Mouse (Mus musculus): ENCODE results near the gene Cd68.

Gene Cd68

DNA sequence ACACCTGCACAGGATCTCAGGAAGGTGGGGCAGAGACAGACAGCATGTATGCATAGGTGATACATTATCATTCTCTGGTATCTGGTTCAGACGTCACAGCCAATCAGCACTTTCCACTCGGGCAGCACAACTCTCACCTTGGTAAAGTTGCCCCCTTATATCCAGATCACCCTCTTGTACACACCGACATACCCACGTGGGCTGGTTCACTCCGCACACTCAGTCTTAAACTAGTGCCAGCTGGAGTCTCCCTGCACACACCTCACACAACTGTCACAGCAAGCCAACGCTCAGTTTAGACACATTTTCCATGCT lies 29.1 kb upstream of the Cd68 start:
- no peak for DNase-seq (ENCODE audit: low spot score)

DNA sequence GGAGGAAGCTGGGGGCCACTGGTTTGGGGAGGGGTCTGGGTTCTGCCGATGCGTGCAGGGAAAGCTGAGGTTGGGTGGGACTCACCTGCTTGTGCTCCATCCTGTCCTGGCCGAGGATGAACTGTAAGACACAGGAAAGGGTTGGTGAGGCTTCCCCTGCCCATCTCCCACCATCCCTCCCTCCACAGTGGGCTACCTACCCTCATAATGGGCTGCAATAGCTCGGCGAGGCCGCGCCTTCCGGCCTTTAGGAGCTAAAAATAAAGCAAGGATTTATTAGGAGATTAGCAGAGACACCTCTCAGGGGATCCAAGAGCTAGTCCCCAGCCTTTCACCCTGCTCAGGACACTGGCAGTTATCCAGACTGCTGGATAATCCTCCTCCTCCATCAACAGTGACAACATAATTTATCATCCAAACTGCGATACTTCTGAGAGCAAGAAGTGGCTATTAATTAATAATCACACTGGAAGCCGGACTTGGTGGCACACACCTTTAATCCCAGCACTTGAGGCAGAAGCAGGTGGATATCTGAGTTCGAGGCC lies 27.5 kb upstream of the Cd68 start:
- no peak for DNase-seq (ENCODE audit: low spot score)

- no peak for DNase-seq (ENCODE audit: low spot score)
Measured at GRCm38 (mm10) chr11:69692863-69693262, 26.9 kb upstream of the Cd68 start.

DNA sequence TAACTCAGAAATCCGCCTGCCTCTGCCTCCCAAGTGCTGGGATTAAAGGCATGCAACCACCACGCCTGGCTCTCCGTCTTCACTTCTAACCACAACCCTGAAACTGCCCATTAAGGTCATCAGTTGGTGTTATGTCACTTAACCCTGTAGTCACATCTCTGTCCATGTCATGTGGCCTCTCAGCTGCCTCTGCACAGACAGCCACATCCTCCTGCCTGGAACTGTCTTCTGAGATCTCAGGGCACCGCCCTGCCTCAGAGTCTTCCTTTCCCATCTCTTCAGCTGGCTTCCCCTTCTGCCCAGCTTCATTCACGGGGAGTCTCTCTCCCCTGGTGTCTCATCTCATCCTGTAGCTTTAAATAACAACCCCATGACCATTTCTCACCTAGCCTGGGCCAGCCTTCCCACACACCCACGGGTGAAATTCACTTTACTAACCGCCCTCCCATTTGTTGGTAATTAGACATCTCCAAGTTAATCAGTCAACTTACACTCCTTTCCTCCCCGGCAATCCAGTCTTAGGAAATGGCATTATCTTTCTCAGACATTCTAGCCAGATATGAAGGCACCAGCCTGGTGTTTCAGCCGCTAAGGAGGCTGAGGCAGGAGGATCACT lies 26.4 kb upstream of the Cd68 start:
- no peak for DNase-seq (ENCODE audit: low spot score)

DNA sequence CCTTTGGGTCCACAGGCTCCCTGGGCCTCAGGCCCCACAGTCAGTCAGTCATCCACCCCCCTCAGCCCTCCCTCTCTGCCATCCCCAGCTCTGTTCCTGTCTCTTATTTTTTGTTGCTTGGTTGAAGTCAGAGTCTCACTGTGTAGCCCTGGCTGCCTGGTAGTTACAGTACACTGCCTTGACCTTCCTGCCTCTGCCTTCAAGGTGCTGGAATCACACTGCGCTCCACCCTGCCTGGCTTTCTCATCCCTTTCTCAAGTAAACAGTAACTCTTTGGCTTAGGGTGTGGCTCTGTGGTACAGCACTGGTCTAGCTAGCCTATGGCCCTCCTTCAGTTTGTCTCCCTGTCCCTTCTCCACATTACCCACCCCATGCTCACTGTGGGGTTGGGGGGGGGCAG lies 23.9 kb upstream of the Cd68 start:
- no peak for DNase-seq (ENCODE audit: low spot score)

- no peak for DNase-seq (ENCODE audit: low spot score)
Measured at GRCm38 (mm10) chr11:69687061-69687460, 21.1 kb upstream of the Cd68 start.

- no peak for DNase-seq (ENCODE audit: low spot score)
Measured at GRCm38 (mm10) chr11:69686377-69686776, 20.4 kb upstream of the Cd68 start.

DNA sequence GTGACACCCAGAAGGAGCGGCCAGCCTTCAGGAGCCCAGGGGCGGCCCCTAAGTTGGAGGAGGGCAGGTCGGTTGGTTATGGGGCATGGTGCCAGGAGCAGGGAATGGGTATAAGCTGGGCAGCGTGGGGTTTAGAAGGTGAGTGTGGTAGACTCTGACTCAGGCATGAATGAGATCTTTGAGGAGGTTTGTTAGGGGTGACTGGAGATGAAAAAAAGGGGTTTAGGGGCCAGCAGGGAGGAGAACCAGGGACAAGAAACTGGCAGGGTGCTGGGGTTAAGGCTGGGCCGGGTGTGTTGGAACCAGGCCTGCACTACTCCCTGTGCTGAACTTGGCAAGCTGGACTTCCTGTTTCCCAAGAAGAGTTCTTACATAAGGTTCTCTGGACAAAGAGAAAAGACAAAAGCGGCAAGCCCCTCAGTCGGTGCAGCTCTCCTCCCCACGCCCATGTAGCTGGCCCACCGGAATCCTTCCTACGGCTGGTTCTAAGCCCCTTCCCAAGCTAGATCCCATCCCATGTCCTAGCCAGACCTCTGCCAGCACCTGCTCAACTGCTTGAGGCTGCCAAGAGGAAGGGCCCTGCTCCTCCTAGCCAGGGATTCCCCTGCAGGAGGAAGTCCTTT lies 19.7 kb upstream of the Cd68 start, which contains the start of gene Tnfsf13:
Gene Tnfsf13, minus strand, starts transcription at position 259 of the 623 bp plus-strand sequence.
- no peak for DNase-seq (ENCODE audit: low spot score)

DNA sequence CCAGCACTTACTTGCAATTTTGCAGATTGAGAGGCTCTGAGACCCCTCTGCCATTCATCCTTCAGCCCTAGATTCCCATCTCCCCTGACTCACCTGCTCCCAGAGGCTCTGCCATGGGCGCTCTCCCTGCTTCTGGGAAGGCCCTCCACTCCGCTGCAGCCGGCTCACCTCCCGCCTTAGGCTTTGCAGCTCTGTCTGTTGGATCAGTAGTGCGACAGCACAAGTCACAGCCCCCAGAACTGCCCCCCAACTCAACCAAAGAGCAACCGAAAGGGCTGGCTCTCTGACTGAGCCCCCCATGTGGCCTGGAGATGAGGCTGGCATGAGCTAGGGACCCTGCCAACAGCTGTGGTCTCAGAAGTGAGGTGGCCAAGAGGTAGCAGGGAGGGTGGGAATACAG lies 19.0 kb upstream of the Cd68 start:
- DNase-seq (ENCODE audit: low spot score) = no peak

GRCm38 (mm10) chr11:69684128-69684745 lies 18.3 kb upstream of the Cd68 start:
- DNase-seq (ENCODE audit: low spot score) = no peak

- DNase-seq (ENCODE audit: low spot score) = no peak
Measured at GRCm38 (mm10) chr11:69683576-69683975, 17.6 kb upstream of the Cd68 start.

DNA sequence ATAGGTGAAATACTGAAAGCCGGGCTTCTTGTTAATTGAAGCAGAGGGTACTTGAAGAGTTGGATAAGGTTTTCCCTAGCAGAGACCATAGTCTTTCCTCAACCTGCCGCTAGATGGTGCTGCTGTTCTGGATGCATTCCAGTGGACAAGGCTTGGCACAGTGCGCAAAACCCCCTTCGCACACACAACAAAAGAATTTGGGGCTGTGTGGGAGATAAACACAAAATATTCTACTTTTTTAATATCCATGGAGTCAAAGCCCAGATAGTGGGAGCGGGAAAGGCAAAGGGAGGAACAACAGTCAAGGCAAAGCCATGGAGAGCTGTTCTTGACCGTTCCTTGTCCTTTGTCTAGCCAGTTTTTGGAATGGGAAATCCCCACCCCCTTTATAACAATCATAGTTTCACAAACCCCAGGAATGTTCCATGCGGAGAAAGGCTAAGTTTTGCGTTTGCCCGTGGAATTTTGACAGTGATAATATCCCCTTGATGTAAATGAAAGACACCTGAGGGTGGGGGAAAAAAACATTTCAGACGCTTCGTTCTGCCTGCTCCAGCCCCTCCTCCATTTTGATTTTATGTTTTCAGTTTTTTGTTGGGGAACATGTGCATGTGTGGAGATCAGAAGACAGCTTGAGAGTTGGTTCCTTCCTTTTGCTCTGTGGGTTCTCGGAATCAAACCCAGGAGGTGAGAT lies 17.0 kb upstream of the Cd68 start:
- peak; percentile 90 for DNase-seq (ENCODE audit: low spot score)

GRCm38 (mm10) chr11:69682209-69682839 lies 16.4 kb upstream of the Cd68 start:
- no peak for DNase-seq (ENCODE audit: low spot score)

GRCm38 (mm10) chr11:69681314-69682208 lies 15.6 kb upstream of the Cd68 start, which contains the start of gene Senp3:
Senp3 (minus strand) TSS chr11:69682084.
- DNase-seq (ENCODE audit: low spot score) = peak; percentile 90

GRCm38 (mm10) chr11:69680136-69680855 lies 14.3 kb upstream of the Cd68 start:
- DNase-seq (ENCODE audit: low spot score) = no peak

DNA sequence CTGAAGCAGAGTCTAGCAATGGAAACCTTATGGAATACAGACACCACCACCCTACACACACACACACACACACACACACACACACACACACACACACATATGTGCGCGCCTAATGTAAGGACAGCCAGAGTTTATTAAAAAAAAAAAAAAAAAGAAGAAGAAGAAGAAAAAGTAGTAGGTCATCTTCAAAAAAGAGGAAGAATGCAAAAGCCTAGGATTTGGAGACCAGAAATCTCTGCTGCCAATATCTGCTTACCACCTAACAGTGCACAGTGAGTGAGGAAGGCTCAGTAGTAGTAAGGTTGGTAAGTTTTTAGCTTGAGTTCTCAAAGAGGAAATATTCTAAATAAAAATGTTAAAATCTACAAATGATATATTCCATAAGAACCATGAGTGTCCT lies 13.2 kb upstream of the Cd68 start:
- no peak for DNase-seq (ENCODE audit: low spot score)

DNA sequence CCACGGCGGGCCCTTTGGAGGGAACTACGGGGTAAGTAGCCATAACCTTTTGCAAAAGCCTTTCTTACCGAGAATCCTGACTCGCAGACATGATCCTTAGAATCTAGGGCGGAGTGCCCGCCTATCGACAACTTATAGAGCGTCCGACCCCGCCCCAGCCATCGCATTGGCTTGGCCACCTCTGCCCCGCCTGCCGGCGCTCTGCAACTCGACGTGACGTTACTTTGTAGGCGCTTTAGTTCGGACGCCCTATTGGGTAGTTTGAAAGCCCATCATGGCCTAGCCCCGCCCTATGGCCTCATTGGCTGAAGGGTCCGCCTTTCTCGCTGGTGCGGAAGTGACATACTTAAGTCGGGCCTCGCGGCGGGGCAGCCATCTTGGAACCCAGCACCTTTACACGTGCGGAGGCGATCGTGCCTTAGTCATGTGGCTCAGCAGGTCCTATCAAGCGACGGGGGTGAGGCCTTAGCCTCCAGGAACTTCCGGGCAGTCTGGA lies 6.3 kb upstream of the Cd68 start, which contains the start of gene Eif4a1:
Gene Eif4a1, minus strand, starts transcription at position 213 of the 496 bp plus-strand sequence.
- peak; percentile 100 for DNase-seq (ENCODE audit: low spot score)

- no peak for DNase-seq (ENCODE audit: low spot score)
Measured at GRCm38 (mm10) chr11:69671726-69672124, 5.8 kb upstream of the Cd68 start.

DNA sequence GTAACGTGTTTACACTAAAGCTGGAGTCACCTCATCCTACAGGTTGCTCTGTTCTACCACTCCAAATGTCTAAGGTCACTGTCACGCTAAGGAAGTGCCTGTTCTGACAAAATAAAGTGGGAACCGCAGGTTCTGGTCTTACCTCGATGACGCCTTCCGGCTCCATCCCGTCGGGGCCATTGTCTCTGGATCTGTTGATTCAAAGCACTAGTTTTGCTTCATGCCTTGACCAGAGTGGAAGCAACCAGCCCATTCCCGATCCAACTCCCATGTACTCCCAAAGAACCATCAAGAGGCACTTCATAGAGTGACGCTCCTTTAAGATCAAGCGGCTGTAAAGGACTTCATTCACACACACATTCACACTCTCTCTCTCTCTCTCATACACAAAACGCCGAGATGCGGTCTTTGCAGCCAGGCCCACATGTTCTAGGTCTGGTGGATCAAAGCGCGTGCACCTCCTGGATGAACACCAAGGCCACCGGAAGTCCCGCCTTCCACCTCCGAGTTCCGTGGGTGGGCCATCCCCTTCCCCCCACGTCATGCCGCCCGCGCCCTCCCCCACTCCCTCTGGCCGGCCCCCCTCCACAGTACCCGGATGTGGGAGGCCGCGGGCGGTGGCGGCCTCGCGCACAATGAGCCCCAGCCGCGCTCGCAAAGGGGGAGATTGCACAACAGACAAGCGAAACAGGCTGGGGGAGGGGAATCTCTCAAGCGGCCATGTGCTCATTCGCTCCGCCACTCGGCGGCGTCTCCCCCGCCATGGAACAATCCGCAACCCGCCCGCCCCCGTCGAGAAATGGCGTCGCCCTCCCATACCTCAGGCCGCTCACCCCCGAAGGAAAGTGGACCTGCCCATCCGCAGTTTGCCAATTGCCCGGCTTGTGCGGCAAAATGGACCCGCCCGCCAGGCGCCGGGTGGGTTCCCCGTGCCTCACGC lies 5.1 kb upstream of the Cd68 start:
- peak; percentile 89 for DNase-seq (ENCODE audit: low spot score)

Data from c-Kit-positive CD71-positive TER-119-positive erythroid progenitor cells, embryonic 14.5 days (primary cell).